Mouse (Mus musculus) spleen, postnatal 10 days (tissue): ENCODE measurements around the gene Gm42742.
A peak's percentile ranks its signal among the peaks of the same experiment; 100 is the strongest.

Source experiments
- DNase-seq, 2 experiments: peaks; one replicate each; pipeline ENCODE4 v3.0.0; 2021 to 2022; ENCODE audit warnings: low spot score in 2 of 2

Gene Gm42742

DNA sequence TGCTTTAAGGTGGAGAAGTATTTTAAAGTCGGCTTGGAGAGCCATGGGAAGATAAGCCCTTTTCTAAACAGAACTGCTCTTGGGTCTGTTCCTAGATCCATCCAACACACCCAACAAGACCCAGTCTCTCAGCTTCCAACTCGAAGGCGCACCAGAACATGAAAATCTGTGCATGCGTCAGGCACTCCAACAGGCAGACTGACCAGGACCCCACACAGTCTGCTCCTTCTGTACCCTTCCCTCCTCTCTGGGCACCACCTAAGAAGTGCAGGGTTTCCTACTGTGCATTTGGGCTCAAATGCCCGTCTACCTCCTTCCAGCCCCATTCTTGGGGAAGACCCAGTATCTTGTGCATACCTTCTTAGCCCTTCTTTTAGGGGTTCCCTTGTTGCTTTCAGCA is 406 bp downstream of the Gm42742 start:
- no peak for DNase-seq

DNA sequence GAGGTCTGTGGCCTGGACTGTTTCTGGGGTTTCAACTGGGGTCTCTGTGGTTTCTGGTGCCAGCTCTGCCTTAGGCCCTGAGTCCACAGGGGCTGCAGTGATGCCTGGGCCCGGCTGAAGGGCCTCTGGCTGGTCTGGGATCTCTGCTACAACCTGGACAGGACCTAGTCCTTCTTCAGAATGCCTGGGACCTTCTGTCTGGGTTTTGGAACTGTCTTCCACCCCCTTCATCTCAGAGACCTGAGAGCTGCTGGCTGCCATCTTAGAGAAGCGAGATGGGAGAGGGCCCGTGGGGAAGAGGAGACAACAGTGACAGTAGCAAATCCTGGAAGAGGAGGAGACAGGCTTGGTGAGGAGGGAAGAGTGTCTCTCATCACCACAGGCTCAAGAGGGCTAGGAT is 866 bp downstream of the Gm42742 start:
- no peak for DNase-seq

DNA sequence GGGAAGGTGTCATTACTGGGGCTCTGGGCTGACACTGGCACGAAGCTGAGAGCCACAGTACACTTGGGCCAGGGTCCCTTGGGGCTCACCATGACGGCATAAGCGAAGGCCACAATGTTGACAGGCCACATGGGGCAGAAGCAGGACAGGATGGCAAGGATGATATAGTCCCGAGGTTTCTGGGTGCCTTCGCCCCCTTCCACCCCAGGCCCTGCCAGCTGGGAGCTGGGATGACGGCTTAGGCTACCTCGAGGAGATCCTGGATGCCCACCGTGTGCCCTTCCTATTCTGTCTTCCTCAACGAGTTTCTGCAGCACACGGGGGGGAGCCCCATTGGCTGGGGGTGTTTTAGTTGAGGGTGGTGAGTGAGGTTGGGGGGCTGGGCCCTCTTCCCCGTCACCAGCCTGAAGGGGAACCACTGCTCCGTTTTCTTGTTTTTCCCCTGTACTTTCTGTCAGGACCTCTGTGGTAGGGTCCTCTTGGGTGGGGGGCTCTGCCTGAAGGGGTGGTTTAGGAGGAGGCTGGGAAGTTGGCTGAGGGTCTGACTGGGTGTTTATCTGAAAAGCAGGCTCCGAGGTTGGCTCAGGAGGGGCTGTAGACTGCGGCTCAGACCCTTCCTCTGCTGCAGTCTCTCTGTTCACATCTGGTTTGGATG is 1.5 kb downstream of the Gm42742 start:
- DNase-seq, result no peak

DNA sequence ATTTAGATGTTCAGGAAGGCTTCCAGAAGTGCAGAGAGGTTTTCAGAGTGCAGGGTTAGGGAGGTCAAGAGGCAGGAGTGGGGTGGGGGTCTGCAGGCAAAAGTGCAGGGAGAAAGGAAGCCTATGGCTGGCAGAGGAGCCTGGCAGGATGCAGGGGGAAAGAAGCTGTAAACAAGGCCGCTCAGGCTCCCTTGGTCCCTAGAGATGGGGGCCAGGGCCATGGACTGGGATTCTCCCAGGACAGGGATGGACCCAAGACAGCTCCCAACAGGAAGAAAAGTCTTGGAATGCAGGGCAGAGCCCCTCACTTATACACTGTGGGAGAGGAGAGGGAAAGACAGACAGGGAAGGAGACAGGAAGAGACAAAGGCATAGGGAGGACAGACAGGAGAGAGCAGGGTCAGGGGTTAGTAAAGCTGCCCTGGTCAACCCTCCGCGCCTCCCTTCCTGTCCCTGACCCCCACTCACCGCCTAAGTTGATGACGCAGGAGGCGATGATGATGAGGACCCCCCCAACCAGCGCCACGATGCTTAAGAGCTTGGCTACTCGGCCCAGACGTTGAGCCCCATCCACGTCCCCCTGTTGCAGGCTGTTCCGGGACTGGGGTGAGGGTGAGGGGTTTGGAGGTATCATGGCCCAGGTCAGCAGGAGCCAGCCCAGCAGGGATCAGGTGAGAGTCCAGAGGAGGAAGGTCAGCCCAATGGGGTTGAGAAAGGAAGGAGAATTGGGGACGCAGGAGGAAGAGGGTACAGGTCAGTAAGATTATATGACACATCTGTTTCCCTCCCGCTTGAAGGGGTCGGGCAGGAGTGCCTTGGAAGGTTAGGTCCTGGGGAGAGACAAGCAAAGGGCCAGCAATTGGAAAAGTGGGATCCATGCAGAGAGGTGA is 2.2 kb downstream of the Gm42742 start:
- DNase-seq, result no peak

DNA sequence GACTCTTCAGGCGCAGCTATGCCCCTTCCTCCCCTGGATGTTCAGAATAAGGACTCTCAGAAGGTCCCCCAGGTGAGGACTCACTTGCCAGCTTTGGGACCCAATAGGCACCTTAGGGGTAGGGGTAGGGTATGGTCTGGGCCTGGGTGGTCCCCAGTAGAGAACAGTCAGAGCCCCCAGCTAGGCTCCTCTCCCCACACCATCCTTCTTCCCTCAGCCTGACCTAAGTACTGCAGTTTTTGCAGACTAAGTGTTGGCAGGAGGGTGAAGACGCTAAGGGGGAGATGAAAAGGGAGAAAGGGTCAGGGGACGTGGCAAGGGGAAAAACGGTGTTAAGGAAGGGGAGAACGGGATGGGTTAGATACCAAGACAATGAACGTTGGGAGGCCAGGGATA is 2.9 kb downstream of the Gm42742 start:
- no peak for DNase-seq

DNA sequence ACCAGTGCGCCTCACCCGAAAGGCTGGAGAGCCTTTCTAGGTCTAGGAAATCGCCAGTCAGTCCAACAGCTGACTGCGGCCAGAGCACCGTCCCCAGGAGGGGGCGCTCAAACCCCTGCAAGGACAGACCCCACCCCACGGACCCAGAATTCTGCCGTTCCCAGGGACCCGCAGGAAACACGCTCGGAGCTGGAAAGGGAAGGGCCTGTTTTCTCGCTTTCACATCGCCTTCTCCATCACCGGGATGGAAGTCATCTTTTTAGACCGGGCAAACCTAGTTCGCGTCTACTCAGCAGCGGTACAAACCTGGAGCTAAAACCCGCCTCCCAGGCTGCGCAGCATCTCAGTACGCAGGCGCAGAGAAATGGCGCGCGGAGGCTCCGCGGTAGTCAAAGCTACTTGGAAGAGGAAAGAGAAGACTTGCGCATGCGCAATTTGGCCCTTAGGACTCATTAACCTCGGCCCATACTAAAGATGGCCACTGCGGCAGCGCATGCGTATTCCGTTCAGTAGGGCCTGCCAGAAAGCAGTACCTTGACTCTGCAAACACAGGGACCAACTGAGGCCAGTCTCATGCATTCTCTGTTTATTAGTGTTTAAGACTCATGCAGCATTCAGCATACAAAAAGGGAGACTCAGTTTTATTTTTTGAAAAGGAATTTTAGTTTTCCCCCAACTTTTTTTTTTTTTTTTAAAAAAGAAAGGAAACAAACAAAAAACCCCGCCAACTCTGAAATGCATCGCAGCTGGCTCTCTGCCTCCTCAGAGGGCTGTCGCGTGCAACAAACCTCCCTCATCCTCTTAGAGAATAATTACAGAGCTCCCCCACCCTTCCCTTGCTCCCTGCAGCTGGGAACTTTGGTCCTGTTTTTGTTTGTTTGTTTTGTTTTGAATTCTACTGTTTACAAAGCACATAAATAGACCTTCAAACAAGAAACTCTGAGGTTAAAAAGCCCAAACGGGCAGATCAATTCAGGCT is 3.6 kb downstream of the Gm42742 start, which contains the start of gene Pagr1a:
TSS of gene Pagr1a (minus strand) at position 382 of the 979 bp plus-strand sequence.
- peak; percentile 97 to 98 for DNase-seq

DNA sequence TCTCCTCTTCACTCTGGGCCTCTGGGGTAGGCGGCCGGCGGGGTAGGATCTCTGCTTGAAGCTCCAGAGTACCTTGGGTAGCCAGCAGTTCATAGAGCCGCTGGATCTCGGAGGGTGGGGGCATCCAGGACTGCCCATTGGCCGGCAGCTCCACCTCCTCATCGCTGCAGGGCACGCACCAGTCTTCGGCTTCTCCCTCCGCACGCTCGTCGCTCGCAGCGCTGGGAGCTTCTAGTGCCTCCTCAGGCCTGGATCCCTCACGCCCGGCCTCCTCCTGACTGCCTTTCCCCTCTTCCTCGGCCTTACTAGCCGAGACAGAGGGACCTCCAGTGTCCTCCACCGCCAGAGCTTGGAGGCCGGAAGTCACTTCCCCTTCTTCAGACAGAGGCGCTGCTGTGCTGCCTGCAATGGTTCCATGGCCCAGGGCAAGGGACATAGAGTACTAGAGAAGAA is 4.4 kb downstream of the Gm42742 start:
- peak in 1 of 2 experiments; percentile 72 for DNase-seq

DNA sequence TGATC is 4.6 kb downstream of the Gm42742 start, which contains the start of gene Pagr1b:
TSS of gene Pagr1b (minus strand) at position 4 of the 5 bp plus-strand sequence.
- DNase-seq, result no peak

DNA sequence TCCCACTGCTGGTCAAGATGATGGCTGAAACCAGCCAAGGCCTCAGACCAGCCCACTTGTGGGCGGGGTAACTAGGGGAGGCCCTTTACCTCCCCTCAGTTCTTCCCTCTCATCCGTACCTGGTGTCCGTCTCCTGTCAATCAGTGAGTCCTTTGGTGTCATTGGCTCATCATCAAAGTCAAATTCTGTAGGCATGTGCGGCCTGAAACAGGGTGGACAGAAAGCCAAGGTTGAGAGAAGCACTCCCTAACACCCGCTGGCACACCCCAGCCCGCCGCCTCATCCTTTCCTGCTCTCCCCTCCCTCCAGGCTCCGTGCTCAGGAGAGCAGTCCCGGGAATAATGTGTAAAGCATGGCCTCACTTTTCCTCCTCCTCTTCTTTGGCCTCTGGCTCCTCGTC is 4.8 kb downstream of the Gm42742 start:
- DNase-seq, result no peak

DNA sequence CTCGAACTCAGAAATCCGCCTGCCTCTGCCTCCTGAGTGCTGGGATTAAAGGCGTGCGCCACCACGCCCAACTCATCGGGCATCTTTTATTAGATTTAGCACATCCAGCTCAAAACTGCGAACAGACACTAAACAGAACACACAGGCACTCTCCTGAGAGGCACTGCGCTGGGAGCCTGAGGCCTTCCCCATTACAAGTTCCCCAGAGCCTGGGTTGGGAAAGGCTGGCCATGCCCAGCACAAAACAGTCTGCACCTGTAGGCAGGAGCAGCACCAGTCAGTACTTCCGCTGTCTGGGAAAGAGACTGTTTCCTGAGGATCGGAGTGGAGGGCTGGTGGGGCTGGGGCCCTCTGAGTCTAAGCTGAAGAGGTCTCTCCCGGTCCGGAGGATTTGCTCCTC is 5.9 kb downstream of the Gm42742 start:
- no peak for DNase-seq

DNA sequence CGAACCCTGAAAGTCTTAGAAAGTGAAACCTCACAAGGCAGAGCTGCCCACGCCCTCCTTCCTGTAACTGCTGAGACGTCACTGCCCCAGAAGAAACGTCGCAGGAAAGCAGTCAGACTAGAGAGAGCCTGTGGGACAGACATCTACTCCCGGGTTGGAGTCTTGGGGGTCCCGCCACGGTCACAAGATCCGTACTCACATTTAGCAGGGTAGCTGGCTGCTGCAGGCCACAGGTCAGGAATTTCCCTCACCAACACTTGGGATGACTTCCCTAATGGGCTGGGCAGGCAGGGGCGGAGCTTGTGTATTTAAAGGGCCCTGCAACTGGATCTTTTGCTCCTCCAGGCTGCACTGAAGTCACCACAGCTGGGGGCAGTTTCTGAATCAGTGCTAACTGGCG is 6.6 kb downstream of the Gm42742 start, which contains the start of gene Mvp:
TSS of gene Mvp (minus strand) at position 302 of the 400 bp plus-strand sequence.
- peak; percentile 68 to 70 for DNase-seq

DNA sequence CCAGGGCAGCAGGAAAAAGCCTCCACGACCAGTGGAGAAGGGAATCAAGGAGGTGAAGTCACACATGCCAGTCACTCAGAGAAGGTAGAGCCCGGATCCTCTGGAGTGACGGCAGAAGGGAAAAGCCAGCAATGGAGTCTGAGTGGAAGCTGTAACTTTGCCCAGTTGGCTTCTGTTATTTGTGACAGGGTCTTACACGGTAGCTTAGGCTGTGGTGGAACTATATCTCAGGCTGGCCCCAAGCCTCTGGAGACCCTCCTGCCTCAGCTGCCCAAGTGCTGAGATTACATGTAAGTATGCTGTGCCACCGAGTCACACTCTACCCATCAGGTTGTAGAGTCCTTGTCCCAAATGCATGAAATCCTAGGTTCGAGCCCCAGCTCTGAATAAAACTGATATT is 7.5 kb downstream of the Gm42742 start:
- DNase-seq, result no peak

DNA sequence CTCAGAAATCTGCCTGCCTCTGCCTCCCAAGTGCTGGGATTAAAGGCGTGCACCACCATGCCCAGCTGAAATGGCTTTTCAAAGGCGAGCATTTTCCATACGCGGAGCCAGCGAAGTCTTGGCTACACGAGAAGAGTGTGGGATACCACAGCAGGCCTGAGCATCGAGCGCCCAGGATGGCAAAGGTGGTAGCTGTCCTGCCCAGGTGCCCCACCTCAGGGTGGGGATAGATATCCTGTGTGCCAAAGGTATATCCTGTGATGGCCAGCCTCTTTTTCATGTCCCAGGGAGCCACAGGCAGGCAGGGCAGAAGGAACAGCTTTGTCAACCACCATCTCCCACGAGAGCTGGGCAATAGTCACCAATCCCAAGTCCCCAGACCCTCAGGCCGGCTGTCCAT is 8.1 kb downstream of the Gm42742 start:
- no peak for DNase-seq

DNA sequence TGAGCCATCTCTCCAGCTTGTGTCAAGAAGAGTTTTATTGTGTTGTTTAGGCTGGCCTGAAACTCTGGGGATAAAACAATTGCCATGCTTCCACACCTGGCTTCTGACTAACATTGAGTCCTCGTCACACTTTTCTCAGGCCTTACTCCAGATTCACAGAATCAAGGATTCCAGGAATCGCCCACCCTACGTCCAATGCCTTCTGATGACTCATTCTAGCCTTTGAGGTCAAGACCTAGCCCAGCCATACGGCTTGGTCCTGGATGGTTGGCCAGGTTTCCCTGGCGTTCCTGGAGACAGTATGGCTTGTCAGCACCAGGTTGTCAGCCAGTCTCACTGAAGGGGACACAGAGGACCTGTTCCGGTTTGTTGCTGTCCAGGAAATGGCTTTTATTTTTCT is 8.5 kb downstream of the Gm42742 start:
- DNase-seq, result no peak

DNA sequence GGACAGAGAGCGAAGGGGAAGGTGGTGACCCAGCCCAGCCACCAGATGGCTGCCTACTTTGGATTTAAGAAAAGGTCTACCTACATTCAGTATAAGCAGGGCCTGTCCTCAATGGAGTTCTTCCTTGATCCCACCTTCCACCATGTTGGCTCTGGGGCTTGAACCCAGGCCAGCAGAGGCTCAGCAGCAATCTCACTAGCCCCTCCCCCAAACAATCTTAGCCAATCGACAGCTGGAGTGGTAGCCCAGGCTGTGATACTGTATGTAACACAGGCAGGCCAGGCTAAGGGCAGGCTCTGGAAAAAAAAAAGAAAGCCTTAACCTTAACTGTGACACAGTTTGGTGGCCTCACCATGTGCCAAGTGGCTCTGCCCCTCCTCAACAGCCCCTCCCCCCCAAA is 9.2 kb downstream of the Gm42742 start:
- no peak for DNase-seq

DNA sequence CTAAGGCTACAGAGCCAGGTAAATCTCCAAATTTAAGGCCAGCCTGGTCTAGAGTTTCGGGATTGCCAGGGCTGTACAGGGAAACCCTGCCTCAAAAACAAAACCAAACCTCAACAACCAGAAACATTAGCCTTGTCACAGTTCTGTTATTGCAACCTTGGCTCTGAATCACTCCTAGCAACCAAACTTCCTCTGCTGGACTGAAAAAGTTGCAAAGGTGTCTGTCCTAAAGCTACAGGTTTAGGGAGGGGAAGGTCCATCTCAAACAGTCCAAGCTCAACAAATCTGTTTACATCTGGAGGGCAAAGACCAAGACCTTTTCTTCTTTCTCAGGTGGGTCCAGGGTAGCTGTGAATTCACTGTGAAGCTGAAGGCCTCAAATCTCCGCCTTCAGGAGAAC is 9.8 kb downstream of the Gm42742 start:
- DNase-seq, result no peak

DNA sequence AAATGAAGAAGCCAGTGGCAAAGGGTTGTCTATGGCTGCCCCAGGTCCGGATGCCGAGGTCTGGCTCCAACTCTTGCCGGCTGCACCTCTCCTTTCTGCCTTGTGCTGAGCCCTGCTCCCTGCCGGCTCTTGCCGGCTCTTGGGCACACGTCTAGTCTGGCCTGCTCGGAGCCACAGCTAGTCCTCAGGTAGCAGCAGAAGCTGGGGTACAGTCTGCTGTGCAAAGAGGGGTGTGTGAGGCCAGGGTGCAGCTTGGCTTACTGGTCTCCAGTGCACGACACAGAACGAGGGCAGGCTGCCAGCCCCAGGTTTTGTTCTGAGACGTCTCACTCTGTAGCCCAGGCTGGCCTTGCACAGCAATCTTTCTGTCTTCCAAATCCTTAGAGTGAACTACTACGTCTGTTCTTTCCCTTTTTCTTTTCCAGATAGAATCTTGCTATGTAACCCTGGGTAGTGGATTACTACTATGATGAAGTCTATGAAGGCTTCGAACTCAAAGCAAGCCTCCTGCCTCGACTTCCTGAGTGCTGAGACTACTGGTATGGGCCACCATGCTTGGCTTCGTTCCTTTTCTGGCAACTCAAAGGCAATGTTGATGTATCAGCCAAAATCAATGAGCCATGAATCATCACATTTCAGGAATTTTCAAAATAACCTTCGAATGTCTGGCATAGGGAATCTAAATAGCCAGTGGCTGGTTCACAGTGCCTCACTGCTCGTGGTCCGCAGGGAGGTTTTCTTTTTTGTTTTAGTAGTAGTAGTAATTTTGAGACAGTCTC is 11.4 kb downstream of the Gm42742 start:
- no peak for DNase-seq

DNA sequence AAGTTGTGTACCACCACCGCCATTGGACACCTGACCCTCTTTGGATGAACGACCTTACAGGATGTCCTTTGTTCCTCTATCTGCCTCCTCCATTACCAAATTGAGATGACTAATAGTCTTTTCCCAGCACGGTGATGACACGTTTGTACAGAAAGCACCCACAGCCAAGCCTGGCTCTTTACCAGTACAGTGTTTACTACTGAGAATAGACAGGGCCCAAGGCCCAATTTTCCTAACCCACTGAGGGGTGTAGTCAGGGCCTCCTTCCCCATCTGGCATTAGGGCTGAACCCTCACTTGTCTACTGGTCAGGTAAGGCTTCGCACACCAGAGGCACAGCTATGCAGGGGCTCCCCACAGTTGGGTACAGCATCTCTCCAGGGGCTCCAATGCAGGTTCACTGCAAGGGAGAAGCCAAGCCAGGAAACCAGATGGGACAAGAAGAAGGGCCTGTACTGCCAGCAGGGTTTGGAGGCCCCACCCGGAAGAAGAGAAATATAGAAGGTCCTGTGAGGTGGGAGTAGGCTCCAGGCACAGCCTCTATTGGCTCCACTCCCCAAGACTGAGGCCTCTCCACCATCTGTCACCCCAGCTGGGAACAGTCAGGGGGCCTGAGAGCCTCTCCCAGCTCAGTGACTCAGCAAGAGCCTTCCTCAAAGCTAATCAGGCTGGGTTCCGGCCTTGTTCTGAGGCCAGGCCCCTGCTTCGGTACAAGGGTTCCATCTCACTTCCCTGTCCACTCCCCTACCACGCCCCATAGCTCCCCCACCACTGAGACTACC is 12.5 kb downstream of the Gm42742 start:
- DNase-seq, result peak in 1 of 2 experiments; percentile 63

DNA sequence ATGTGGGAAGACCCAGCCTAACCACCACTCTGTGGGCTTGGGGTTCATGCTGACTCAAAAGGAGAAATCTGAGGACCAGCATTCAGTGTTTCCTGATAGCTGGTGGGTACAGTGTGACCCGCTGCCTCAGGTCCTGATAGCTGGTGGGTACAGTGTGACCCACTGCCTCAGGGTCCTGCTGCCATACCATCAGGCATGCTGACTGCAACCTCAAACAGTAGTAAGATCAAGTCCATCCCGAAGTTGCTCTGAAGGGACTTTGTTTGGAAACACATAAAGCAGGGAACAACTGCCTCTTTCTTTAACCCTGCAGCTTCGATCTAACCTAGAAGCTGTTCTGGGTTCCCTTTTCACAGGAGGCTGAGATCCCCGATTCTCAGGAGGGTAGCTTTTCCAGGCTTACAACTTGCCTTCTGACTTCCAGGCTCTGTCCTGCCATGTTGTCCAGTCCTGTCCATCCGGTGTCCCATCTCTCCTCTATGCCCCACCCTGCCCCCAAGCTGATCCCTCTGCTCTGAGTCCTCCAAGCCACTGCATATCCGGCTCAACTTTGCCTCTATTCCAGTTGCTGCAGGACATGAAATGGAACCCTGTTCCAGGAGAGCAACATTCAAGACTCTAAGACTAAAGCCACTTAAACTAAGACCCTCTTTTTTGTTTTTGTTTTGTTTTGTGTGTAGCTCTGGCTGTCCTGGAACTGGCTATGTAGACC is 13.4 kb downstream of the Gm42742 start:
- no peak for DNase-seq
